In the genomic region with DNA sequence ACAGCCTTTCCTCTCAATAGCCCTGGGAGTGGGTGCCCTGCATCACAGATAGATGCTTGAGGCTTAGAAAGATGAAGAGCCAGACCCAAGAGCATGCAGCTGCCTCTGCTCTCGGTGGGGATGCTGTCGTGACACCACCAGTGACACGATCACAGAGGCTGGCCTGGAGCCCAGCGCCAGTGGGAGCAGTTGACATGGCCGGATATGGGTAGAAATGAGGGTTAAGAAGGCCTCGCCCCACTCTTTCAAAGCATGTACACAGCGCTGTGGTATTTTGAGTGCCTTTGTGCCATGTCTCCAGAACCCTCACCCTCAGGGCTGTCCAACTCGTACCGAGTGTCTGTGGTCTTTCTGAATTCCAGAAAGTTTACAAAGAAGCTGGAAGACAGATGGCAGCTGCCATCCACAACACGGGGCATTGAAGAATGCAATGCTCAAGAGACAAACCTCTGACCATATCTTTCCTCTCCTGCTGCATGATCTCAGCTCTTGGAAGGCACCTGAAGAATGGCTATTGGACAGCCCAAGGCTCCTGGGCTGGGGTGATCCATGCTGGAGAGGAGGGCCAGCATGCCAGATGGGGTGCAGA, we compare ENCODE assay signal across 15 mouse cellular contexts.
DNase-seq lines count a peak whose midpoint lies in the region; ATAC-seq and TF ChIP-seq lines count a peak whose summit lies in the region.
"Had no signal": no experiment of that assay in that cellular context is flagged by ENCODE, and none has a peak within 500 bp of the region (broad histone marks: within the 10 kb centered on the region; RNA-seq: fewer than 3 reads in every experiment).

No protein-coding gene starts in this region.

- H3K9ac ChIP-seq in kidney, embryonic 15.5 days, result no peak overlapping the region
- H3K9ac ChIP-seq in hindbrain, postnatal 0 days (replicated peaks; ENCODE audit: low read length), result no peak overlapping the region
- H3K9ac ChIP-seq: forebrain, embryonic 12.5 days; neural tube, embryonic 12.5 days; stomach, embryonic 15.5 days had no signal

- ATAC-seq in kidney, embryonic 15.5 days (replicated peaks; ENCODE audit: low FRiP score), result no peak
- ATAC-seq in hindbrain, postnatal 0 days, result no peak
- ATAC-seq in erythroid progenitor cell, adult 5-6 weeks (replicated peaks; ENCODE audit: low FRiP score, poor library complexity, severe bottlenecking), result no peak

- H3K4me2 ChIP-seq in kidney, embryonic 15.5 days, result no peak overlapping the region
- H3K4me2 ChIP-seq in hindbrain, postnatal 0 days (ENCODE audit: low read depth, low read length), result no peak overlapping the region
- H3K4me2 ChIP-seq: forebrain, embryonic 12.5 days; liver, embryonic 11.5 days; neural tube, embryonic 12.5 days; stomach, embryonic 15.5 days had no signal

- no peaks in the 10 kb centered on the region for H3K9me3 ChIP-seq in kidney, embryonic 15.5 days (replicated peaks)
- no peaks in the 10 kb centered on the region for H3K9me3 ChIP-seq in hindbrain, postnatal 0 days (ENCODE audit: low read length)
- H3K9me3 ChIP-seq: forebrain, embryonic 12.5 days; neural tube, embryonic 12.5 days; stomach, embryonic 15.5 days had no signal

- WGBS in kidney, embryonic 15.5 days, result 74% methylated on average over 10 of the region's 10 CpGs
- 40% methylated on average over 10 of the region's 10 CpGs for WGBS in hindbrain, postnatal 0 days

- no peak for TF ChIP-seq CTCF in hindbrain, postnatal 0 days (IDR thresholded peaks at IDR 0.05; ENCODE audit: low read depth)

- H3K36me3 ChIP-seq in kidney, embryonic 15.5 days, result 0 out of 2 replicates have a peak, but pooled peaks cover 5% of the 10 kb centered on the region
- H3K36me3 ChIP-seq in hindbrain, postnatal 0 days (ENCODE audit: insufficient read depth, low read length), result no peaks in the 10 kb centered on the region
- H3K36me3 ChIP-seq: neural tube, embryonic 12.5 days; stomach, embryonic 15.5 days had no signal

- H3K4me3 ChIP-seq in kidney, embryonic 15.5 days (replicated peaks), result no peak overlapping the region
- no peak overlapping the region for H3K4me3 ChIP-seq in hindbrain, postnatal 0 days (ENCODE audit: low read length)
- H3K4me3 ChIP-seq: forebrain, embryonic 12.5 days; neural tube, embryonic 12.5 days; stomach, embryonic 15.5 days had no signal

- H3K27me3 ChIP-seq in kidney, embryonic 15.5 days, result no peaks in the 10 kb centered on the region
- no peaks in the 10 kb centered on the region for H3K27me3 ChIP-seq in hindbrain, postnatal 0 days (ENCODE audit: insufficient read depth, low read length)
- H3K27me3 ChIP-seq: forebrain, embryonic 12.5 days; neural tube, embryonic 12.5 days; stomach, embryonic 15.5 days had no signal

- peak; percentile 36 to 46 for DNase-seq in cerebellum, postnatal 14 days
- no peak for DNase-seq in cerebellum, adult 8-10 months
- no peak for DNase-seq in kidney, postnatal 10 days
- DNase-seq in Muller cell, postnatal 12 days (ENCODE audit: inconsistent ontology term), result peak; percentile 96
- peak; percentile 24 for DNase-seq in hindbrain, postnatal 0 days (ENCODE audit: low spot score)
- DNase-seq in left cerebral cortex, adult 18-20 months (ENCODE audit: low spot score in 2 of 2), result no peak
- DNase-seq: heart, postnatal 36 days; midbrain, embryonic 14.5 days; thymus, postnatal 25 days had no signal

- 0 out of 2 replicates have a peak overlapping the region, but pooled peaks have one; percentile 14 for H3K27ac ChIP-seq in kidney, embryonic 15.5 days
- H3K27ac ChIP-seq in hindbrain, postnatal 0 days, result no peak overlapping the region
- H3K27ac ChIP-seq: neural tube, embryonic 12.5 days; stomach, embryonic 15.5 days had no signal

- H3K4me1 ChIP-seq in kidney, embryonic 15.5 days, result peaks cover 39% of the 10 kb centered on the region
- H3K4me1 ChIP-seq in hindbrain, postnatal 0 days (ENCODE audit: insufficient read depth, low read length), result peaks cover 9% of the 10 kb centered on the region

Comparison
In these comparisons a context has a peak if more than half of its experiments do, and no peak if none do; other contexts are left out.
1. DNase-seq: peak in cerebellum, postnatal 14 days (2 of 2), Muller cell, postnatal 12 days (single experiment) and hindbrain, postnatal 0 days (single experiment); none in cerebellum, adult 8-10 months (single experiment), kidney, postnatal 10 days (single experiment) and left cerebral cortex, adult 18-20 months (0 of 2).